Mouse (Mus musculus) intestine, embryonic 14.5 days (tissue): ENCODE data around the gene Cers2. TPM values are rescaled to one million over a fixed set of nuclear protein-coding genes. Genes with fewer than 3 reads are reported as not detected.

Experiments used
- ATAC-seq: fragments of 200-750 bp; cut with Nextera tagmentation; replicated peaks from 2 replicates; pipeline ENCODE4 v1.8.0; 2017; ENCODE audit warnings: low read depth, moderate number of reproducible peaks, moderate TSS enrichment, moderate library complexity; ENCODE audit not compliant: low FRiP score, low TSS enrichment
- DNase-seq: peaks from one replicate; pipeline ENCODE4 v3.0.0-alpha.2; 2018; ENCODE audit warnings: low spot score
- H3K27ac ChIP-seq: fragments of 300-500 bp; sonication (generic); 2 replicates; pipeline ENCODE4 v1.5.1; 2014; ENCODE audit warnings: low read depth, mild to moderate bottlenecking, control low read depth
- H3K27me3 ChIP-seq: fragments of 300-500 bp; sonication (generic); replicated peaks from 2 replicates; pipeline ENCODE4 v1.6.1; 2014; ENCODE audit warnings: low read length, control low read depth; ENCODE audit not compliant: control insufficient read depth, insufficient read depth
- H3K36me3 ChIP-seq: fragments of 300-500 bp; sonication (generic); 2 replicates; pipeline ENCODE4 v1.6.1; 2014; ENCODE audit warnings: low read length, control low read depth; ENCODE audit not compliant: control insufficient read depth, insufficient read depth
- H3K4me1 ChIP-seq: fragments of 300-500 bp; sonication (generic); replicated peaks from 2 replicates; pipeline ENCODE4 v1.6.1; 2014; ENCODE audit warnings: low read length, control low read depth, mixed read lengths; ENCODE audit not compliant: control insufficient read depth, insufficient read depth
- H3K4me2 ChIP-seq: fragments of 300-500 bp; sonication (generic); 2 replicates; pipeline ENCODE4 v1.6.1; 2014; ENCODE audit warnings: low read length
- H3K4me3 ChIP-seq: fragments of 300-500 bp; sonication (generic); 2 replicates; pipeline ENCODE4 v1.5.1; 2014; ENCODE audit warnings: low read depth, low read length, control low read depth, mixed read lengths
- H3K9ac ChIP-seq: fragments of 300-500 bp; sonication (generic); 2 replicates; pipeline ENCODE4 v1.6.1; 2014; ENCODE audit warnings: mild to moderate bottlenecking, low read length
- H3K9me3 ChIP-seq: fragments of 300-500 bp; sonication (generic); 2 replicates; pipeline ENCODE4 v1.6.1; 2016; ENCODE audit warnings: low read length, control low read depth; ENCODE audit not compliant: control insufficient read depth
- WGBS: fragments of 180-500 bp; shearing (Covaris S2); extraction: QIAGEN DNeasy Blood & Tissue Kit; methylation state at CpG from one replicate; pipeline ENCODE4 v1.1.7; 2014; 5-methylcytosine and 5-hydroxymethylcytosine counted together
- polyA plus RNA-seq: library from polyadenylated mRNA; unstranded; fragments of >200 nt; fragmentation: Nextera tagmentation; extraction: Ambion mirVana; gene quantifications from 2 replicates; pipeline ENCODE4 v1.2.1, GENCODE M21; 2014

Cers2 gene
- polyA plus RNA-seq, 1 experiment from 2014 or later = 130 TPM

- H3K9me3 ChIP-seq = no peaks in the 10 kb centered on the region
- H3K36me3 ChIP-seq = peaks cover 17% of the 10 kb centered on the region
- no peak for ATAC-seq
- H3K4me3 ChIP-seq = peak overlapping the region; percentile 87; the same call in 1 of the 2 replicates
- no peak for DNase-seq
- no peak overlapping the region for H3K27ac ChIP-seq
- no peak overlapping the region for H3K9ac ChIP-seq
- 83% methylated on average over 12 of the region's 12 CpGs for WGBS
- H3K27me3 ChIP-seq = no peaks in the 10 kb centered on the region
- H3K4me1 ChIP-seq = peaks cover 21% of the 10 kb centered on the region; the same call in 1 of the 2 replicates
- peak overlapping the region; percentile 84; the same call in 1 of the 2 replicates for H3K4me2 ChIP-seq
These were observed 29.9 kb upstream of the Cers2 start for GRCm38 (mm10) chr3:95284501-95285281.

GRCm38 (mm10) chr3:95285390-95285789 lies 29.2 kb upstream of the Cers2 start:
- Histone ChIP-seq H3K27ac (no peak overlapping the region), H3K36me3 (peaks cover 17% of the 10 kb centered on the region), H3K9me3 (no peaks in the 10 kb centered on the region), H3K27me3 (no peaks in the 10 kb centered on the region), H3K9ac (no peak overlapping the region), H3K4me1 (peaks cover 23% of the 10 kb centered on the region; the same call in 1 of the 2 replicates), H3K4me2 (no peak overlapping the region), H3K4me3 (no peak overlapping the region)
- no peak for DNase-seq
- ATAC-seq = no peak
- WGBS = 94% methylated on average over 5 of the region's 5 CpGs

GRCm38 (mm10) chr3:95286011-95286410 lies 28.6 kb upstream of the Cers2 start:
- peaks cover 17% of the 10 kb centered on the region; the same call in 1 of the 2 replicates for H3K4me1 ChIP-seq
- DNase-seq (no peak), ATAC-seq (no peak)
- WGBS = 59% methylated on average over 5 of the region's 5 CpGs
- H3K27me3 ChIP-seq = no peaks in the 10 kb centered on the region
- no peaks in the 10 kb centered on the region for H3K9me3 ChIP-seq
- no peak overlapping the region for H3K27ac ChIP-seq
- no peak overlapping the region for H3K4me2 ChIP-seq
- H3K36me3 ChIP-seq = peaks cover 17% of the 10 kb centered on the region
- no peak overlapping the region for H3K4me3 ChIP-seq
- H3K9ac ChIP-seq = no peak overlapping the region

- Histone ChIP-seq H3K4me2 (no peak overlapping the region), H3K9ac (no peak overlapping the region), H3K4me3 (no peak overlapping the region), H3K9me3 (no peaks in the 10 kb centered on the region), H3K27me3 (no peaks in the 10 kb centered on the region), H3K27ac (no peak overlapping the region), H3K4me1 (peaks cover 17% of the 10 kb centered on the region; the same call in 1 of the 2 replicates), H3K36me3 (peaks cover 17% of the 10 kb centered on the region)
- DNase-seq (no peak), ATAC-seq (no peak)
- WGBS = 78% methylated on average over 7 of the region's 7 CpGs
These were observed 28.1 kb upstream of the Cers2 start for GRCm38 (mm10) chr3:95286510-95286909.

- H3K9ac ChIP-seq = no peak overlapping the region
- no peak overlapping the region for H3K4me2 ChIP-seq
- 91% methylated on average over 3 of the region's 3 CpGs for WGBS
- peaks cover 26% of the 10 kb centered on the region for H3K36me3 ChIP-seq
- ATAC-seq (no peak), DNase-seq (no peak)
- peaks cover 15% of the 10 kb centered on the region; the same call in 1 of the 2 replicates for H3K4me1 ChIP-seq
- H3K4me3 ChIP-seq = no peak overlapping the region
- no peaks in the 10 kb centered on the region for H3K9me3 ChIP-seq
- no peak overlapping the region for H3K27ac ChIP-seq
- no peaks in the 10 kb centered on the region for H3K27me3 ChIP-seq
These were observed 27.1 kb upstream of the Cers2 start for GRCm38 (mm10) chr3:95287541-95287940.

- H3K36me3 ChIP-seq = peaks cover 44% of the 10 kb centered on the region
- no peaks in the 10 kb centered on the region for H3K27me3 ChIP-seq
- peaks cover 7% of the 10 kb centered on the region; the same call in 1 of the 2 replicates for H3K4me1 ChIP-seq
- H3K9ac ChIP-seq = no peak overlapping the region
- no peaks in the 10 kb centered on the region for H3K9me3 ChIP-seq
- no peak overlapping the region for H3K4me2 ChIP-seq
- 89% methylated on average over 4 of the region's 4 CpGs for WGBS
- no peak for DNase-seq
- H3K4me3 ChIP-seq = no peak overlapping the region
- no peak overlapping the region for H3K27ac ChIP-seq
- ATAC-seq = no peak
These were observed 25.2 kb upstream of the Cers2 start for GRCm38 (mm10) chr3:95289419-95289818.

- no peak overlapping the region for H3K4me2 ChIP-seq
- H3K4me3 ChIP-seq = no peak overlapping the region
- H3K9ac ChIP-seq = no peak overlapping the region
- WGBS = 58% methylated on average over 6 of the region's 6 CpGs
- ATAC-seq (no peak), DNase-seq (no peak)
- no peaks in the 10 kb centered on the region for H3K27me3 ChIP-seq
- 0 out of 2 replicates have a peak, but pooled peaks cover 3% of the 10 kb centered on the region for H3K4me1 ChIP-seq
- H3K27ac ChIP-seq = no peak overlapping the region
- H3K9me3 ChIP-seq = no peaks in the 10 kb centered on the region
- H3K36me3 ChIP-seq = peaks cover 51% of the 10 kb centered on the region
These were observed 24.4 kb upstream of the Cers2 start for GRCm38 (mm10) chr3:95290156-95290555.

GRCm38 (mm10) chr3:95291041-95291440 lies 23.6 kb upstream of the Cers2 start:
- Histone ChIP-seq H3K9ac (no peak overlapping the region), H3K4me1 (0 out of 2 replicates have a peak, but pooled peaks cover 3% of the 10 kb centered on the region), H3K27ac (no peak overlapping the region), H3K36me3 (peaks cover 56% of the 10 kb centered on the region), H3K27me3 (no peaks in the 10 kb centered on the region), H3K4me3 (no peak overlapping the region), H3K4me2 (no peak overlapping the region), H3K9me3 (no peaks in the 10 kb centered on the region)
- 80% methylated on average over 4 of the region's 4 CpGs for WGBS
- DNase-seq (no peak), ATAC-seq (no peak)

- Histone ChIP-seq H3K9ac (no peak overlapping the region), H3K4me2 (no peak overlapping the region), H3K36me3 (peaks cover 49% of the 10 kb centered on the region), H3K4me1 (0 out of 2 replicates have a peak, but pooled peaks cover 3% of the 10 kb centered on the region), H3K9me3 (no peaks in the 10 kb centered on the region), H3K27me3 (no peaks in the 10 kb centered on the region), H3K4me3 (no peak overlapping the region), H3K27ac (no peak overlapping the region)
- 88% methylated on average over 2 of the region's 2 CpGs for WGBS
- DNase-seq (no peak), ATAC-seq (no peak)
These were observed 21.7 kb upstream of the Cers2 start for GRCm38 (mm10) chr3:95292899-95293298.
